Mouse (Mus musculus) stomach, postnatal 0 days (tissue): Measurements from ENCODE around the gene Ermp1.

Source experiments
- CTCF ChIP-seq: IDR thresholded peaks from 2 replicates; pipeline ENCODE4 v1.5.1; 2016; ENCODE audit warnings: antibody characterized with exemption, low read depth, mild to moderate bottlenecking, moderate library complexity
- EP300 ChIP-seq: optimal IDR thresholded peaks from 2 replicates; pipeline ENCODE3; 2016; ENCODE audit warnings: antibody characterized with exemption

- TF ChIP-seq CTCF: no peak
- TF ChIP-seq EP300: no peak
Observed at GRCm38 (mm10) chr19:29608212-29608611, 40.0 kb downstream of the Ermp1 start.
